Mouse (Mus musculus) C2C12 (cell line): Measurements from ENCODE around the gene Ncor1. TPM values are rescaled to one million over a fixed set of nuclear protein-coding genes. Genes with fewer than 3 reads are reported as not detected.

Source experiments
- H3K27me3 ChIP-seq: one replicate; pipeline ENCODE4 v1.6.1; 2011; ENCODE audit not compliant: control insufficient read depth, insufficient read depth, insufficient read length
- H3K36me3 ChIP-seq: one replicate; pipeline ENCODE4 v1.6.1; 2011; ENCODE audit not compliant: control insufficient read depth, insufficient read depth
- H3K4me3 ChIP-seq: one replicate; pipeline ENCODE4 v1.5.1; 2011; ENCODE audit warnings: mild to moderate bottlenecking, control low read depth; ENCODE audit not compliant: poor library complexity, insufficient read depth, severe bottlenecking
- H3K79me2 ChIP-seq: one replicate; pipeline ENCODE4 v1.6.1; 2011; ENCODE audit not compliant: control insufficient read depth, insufficient read depth
- H3K79me3 ChIP-seq: one replicate; pipeline ENCODE4 v1.6.1; 2011; ENCODE audit warnings: low read depth, control low read depth
- H3ac ChIP-seq: one replicate; pipeline ENCODE3; 2011; ENCODE audit warnings: low read depth; ENCODE audit not compliant: control insufficient read depth, insufficient read length
- CEBPB ChIP-seq: IDR thresholded peaks from one replicate; pipeline ENCODE4 v1.6.1; 2011; ENCODE audit warnings: low read depth, mild to moderate bottlenecking, control low read depth, moderate library complexity
- FOSL1 ChIP-seq: IDR thresholded peaks from one replicate; pipeline ENCODE4 v1.8.0; 2011; ENCODE audit warnings: mild to moderate bottlenecking, low read length; ENCODE audit not compliant: poor library complexity, insufficient read depth, severe bottlenecking
- MAX ChIP-seq: IDR thresholded peaks from one replicate; pipeline ENCODE4 v1.6.1; 2011; ENCODE audit warnings: mild to moderate bottlenecking, control low read depth
- MYOG ChIP-seq: IDR thresholded peaks from one replicate; pipeline ENCODE4 v1.6.1; 2011; ENCODE audit not compliant: control insufficient read depth, insufficient read length; ENCODE audit errors: extremely low read depth
- USF1 ChIP-seq: IDR thresholded peaks from one replicate; pipeline ENCODE4 v1.6.1; 2011; ENCODE audit warnings: low read depth, mild to moderate bottlenecking, control low read depth, moderate library complexity
- polyA plus RNA-seq: library from polyadenylated mRNA; unstranded; fragments of >200 nt; fragmentation: generic; extraction: Trizol; gene quantifications from one replicate; pipeline ENCODE4 v1.2.1, GENCODE M21; 2012; ENCODE audit warnings: missing spikeins

The Ncor1 gene
- polyA plus RNA-seq, 1 experiment: 33.6 TPM

- no peaks in the 10 kb centered on the region for H3K27me3 ChIP-seq
Measured at GRCm38 (mm10) chr11:62268381-62268780, 190.0 kb downstream of the Ncor1 start.

GRCm38 (mm10) chr11:62266466-62267214 lies 191.7 kb downstream of the Ncor1 start:
- TF ChIP-seq CEBPB: no peak
- no peak for TF ChIP-seq USF1
- no peak for TF ChIP-seq MAX
- no peak for TF ChIP-seq MYOG
- Histone ChIP-seq H3ac (no peak overlapping the region), H3K79me3 (no peaks in the 10 kb centered on the region), H3K27me3 (no peaks in the 10 kb centered on the region), H3K4me3 (no peak overlapping the region), H3K36me3 (peaks cover 25% of the 10 kb centered on the region), H3K79me2 (no peaks in the 10 kb centered on the region)

More at GRCm38 (mm10) chr11:62268381-62268780, 190.0 kb downstream of the Ncor1 start:
- H3K79me3 ChIP-seq: no peaks in the 10 kb centered on the region
- TF ChIP-seq MAX (peak; percentile 35), FOSL1 (peak; percentile 7), CEBPB (no peak)
- no peaks in the 10 kb centered on the region for H3K79me2 ChIP-seq
- peaks cover 25% of the 10 kb centered on the region for H3K36me3 ChIP-seq
- no peak overlapping the region for H3ac ChIP-seq
- H3K4me3 ChIP-seq: no peak overlapping the region

Other genes with a start within 250 kb of the Ncor1 start
- gene Adora2b, start 209.6 kb downstream of the Ncor1 start, polyA plus RNA-seq: 3.7 TPM
- gene Zswim7, start 177.2 kb downstream of the Ncor1 start, polyA plus RNA-seq: 38.0 TPM
- gene Ttc19, start 177.1 kb downstream of the Ncor1 start, polyA plus RNA-seq: 8.6 TPM
- gene Pigl, start 81 bp downstream of the Ncor1 start, polyA plus RNA-seq: 4.5 TPM
- 21.6 TPM for gene Cenpv, start 80.7 kb upstream of the Ncor1 start, polyA plus RNA-seq
- 1,633 TPM for gene Ubb, start 92.6 kb upstream of the Ncor1 start, polyA plus RNA-seq
- 12.8 TPM for gene Trpv2, start 115.9 kb upstream of the Ncor1 start, polyA plus RNA-seq
- 12.5 TPM for gene Lrrc75a, start 190.0 kb upstream of the Ncor1 start, polyA plus RNA-seq
- gene Mmgt2, start 190.1 kb upstream of the Ncor1 start, polyA plus RNA-seq: 29.1 TPM